14 mouse cellular contexts compared by ENCODE assay signal in genomic region chr9:23300376-23300775, GRCm38 (mm10).
DNase-seq lines count a peak whose midpoint lies in the region; ATAC-seq and TF ChIP-seq lines count a peak whose summit lies in the region.
"Had no signal": no experiment of that assay in that cellular context is flagged by ENCODE, and none has a peak within 500 bp of the region (broad histone marks: within the 10 kb centered on the region; RNA-seq: fewer than 3 reads in every experiment).

No protein-coding gene starts in this region.

- DNase-seq in 3134 (ENCODE audit: extremely low read depth, insufficient read length, low spot score): peak; percentile 14
- DNase-seq in cerebellum, adult 11 months: peak; percentile 27
- peak; percentile 20 to 29 for DNase-seq in cerebellum, postnatal 36 days
- DNase-seq in heart, postnatal 0 days (ENCODE audit: low spot score): peak; percentile 70
- DNase-seq in midbrain, embryonic 10.5 days (ENCODE audit: low spot score): no peak
- no peak for DNase-seq in layer of hippocampus, adult 11-12 months (ENCODE audit: low spot score)
- DNase-seq in c-Kit-positive CD71-positive TER-119-positive erythroid progenitor cells, embryonic 14.5 days (ENCODE audit: low spot score): no peak
- DNase-seq: layer of hippocampus, adult 9-11 months; lung, embryonic 14.5 days; retina, postnatal 1 day had no signal

- H3K27ac ChIP-seq in heart, postnatal 0 days (ENCODE audit: low read depth): peak overlapping the region; percentile 48; the same call in 1 of the 2 replicates
- H3K27ac ChIP-seq in midbrain, embryonic 10.5 days (replicated peaks): no peak overlapping the region
- H3K27ac ChIP-seq: limb, embryonic 15.5 days had no signal

- H3K27me3 ChIP-seq in heart, postnatal 0 days (ENCODE audit: control insufficient read depth, insufficient read depth, low read length): no peaks in the 10 kb centered on the region
- no peaks in the 10 kb centered on the region for H3K27me3 ChIP-seq in midbrain, embryonic 10.5 days (ENCODE audit: low read depth, poor library complexity, severe bottlenecking)
- H3K27me3 ChIP-seq: limb, embryonic 15.5 days; megakaryocyte, embryonic 14.5 days had no signal

- ATAC-seq in heart, postnatal 0 days (ENCODE audit: insufficient read depth, low read depth): peak; percentile 89
- ATAC-seq: forebrain, embryonic 16.5 days; inflammation-experienced regulatory T-cells, adult 6 months had no signal

- no peak overlapping the region for H3K9ac ChIP-seq in heart, postnatal 0 days (replicated peaks; ENCODE audit: low read depth, low read length)
- H3K9ac ChIP-seq: limb, embryonic 15.5 days; lung, embryonic 14.5 days had no signal

- no peaks in the 10 kb centered on the region for H3K9me3 ChIP-seq in heart, postnatal 0 days (replicated peaks; ENCODE audit: control insufficient read depth, low read length)
- H3K9me3 ChIP-seq in midbrain, embryonic 10.5 days (replicated peaks): no peaks in the 10 kb centered on the region
- H3K9me3 ChIP-seq: limb, embryonic 15.5 days had no signal

- no peak overlapping the region for H3K4me3 ChIP-seq in heart, postnatal 0 days (ENCODE audit: low read depth, low read length)
- no peak overlapping the region for H3K4me3 ChIP-seq in midbrain, embryonic 10.5 days
- H3K4me3 ChIP-seq: limb, embryonic 15.5 days; megakaryocyte, embryonic 14.5 days had no signal

- H3K4me2 ChIP-seq in heart, postnatal 0 days (ENCODE audit: low read depth, low read length): no peak overlapping the region
- H3K4me2 ChIP-seq: limb, embryonic 15.5 days; lung, embryonic 14.5 days had no signal

- 47% methylated on average over 8 of the region's 8 CpGs for WGBS in heart, postnatal 0 days
- 88% methylated on average over 8 of the region's 8 CpGs for whole genome bisulfite sequencing in midbrain, embryonic 10.5 days

- H3K4me1 ChIP-seq in heart, postnatal 0 days (ENCODE audit: control insufficient read depth, insufficient read depth): peaks cover 16% of the 10 kb centered on the region
- no peaks in the 10 kb centered on the region for H3K4me1 ChIP-seq in midbrain, embryonic 10.5 days
- H3K4me1 ChIP-seq: megakaryocyte, embryonic 14.5 days had no signal

- TF ChIP-seq CTCF in heart, postnatal 0 days (IDR thresholded peaks at IDR 0.05; ENCODE audit: low read depth): no peak

- peak; percentile 68; the same call in 1 of the 2 replicates for TF ChIP-seq EP300 in heart, postnatal 0 days (IDR thresholded peaks at IDR 0.05; ENCODE audit: low read depth)

- no peaks in the 10 kb centered on the region for H3K36me3 ChIP-seq in heart, postnatal 0 days (replicated peaks; ENCODE audit: control insufficient read depth, insufficient read depth, low read length)
- H3K36me3 ChIP-seq in midbrain, embryonic 10.5 days: no peaks in the 10 kb centered on the region
- H3K36me3 ChIP-seq: limb, embryonic 15.5 days had no signal

Comparison
In these comparisons a context has a peak if more than half of its experiments do, and no peak if none do; other contexts are left out.
1. DNase-seq: peak in 3134 (single experiment), cerebellum, adult 11 months (single experiment), cerebellum, postnatal 36 days (2 of 2) and heart, postnatal 0 days (single experiment); none in midbrain, embryonic 10.5 days (single experiment), layer of hippocampus, adult 11-12 months (single experiment) and c-Kit-positive CD71-positive TER-119-positive erythroid progenitor cells, embryonic 14.5 days (single experiment).